Mouse (Mus musculus) ES-E14 (cell line): ENCODE measurements around the gene Gm6904.

Source experiments
- HCFC1 ChIP-seq: IDR thresholded peaks from 2 replicates; pipeline ENCODE4 v1.6.1; 2012; ENCODE audit warnings: low read length, inconsistent platforms, borderline replicate concordance; ENCODE audit not compliant: insufficient read depth
- MAFK ChIP-seq: IDR thresholded peaks from 2 replicates; pipeline ENCODE4 v1.6.1; 2014; ENCODE audit warnings: mild to moderate bottlenecking, low read depth, low read length, inconsistent platforms; ENCODE audit not compliant: insufficient read depth
- ZC3H11A ChIP-seq: IDR thresholded peaks from 2 replicates; pipeline ENCODE4 v1.6.1; 2012; ENCODE audit warnings: low read depth, mild to moderate bottlenecking, inconsistent platforms, low read length, borderline replicate concordance

GRCm38 (mm10) chr14:59233635-59234034 lies 26.4 kb downstream of the Gm6904 start:
- TF ChIP-seq HCFC1: no peak
- TF ChIP-seq ZC3H11A: no peak
- no peak for TF ChIP-seq MAFK
